Mouse (Mus musculus) inflammation-experienced regulatory T-cells, adult 6 months (primary cell): ENCODE results near the gene Ap5m1. TPM values are rescaled to one million over a fixed set of nuclear protein-coding genes. Genes with fewer than 3 reads are reported as not detected.
"Not testable (repeated sequence)": the region's sequence is repeated elsewhere in the genome, so short reads cannot be mapped to it uniquely, and the experiment has no call there.

Experiments used
- ATAC-seq: one replicate; pipeline ENCODE4 v1.8.0; 2017
- polyA plus RNA-seq, 3 experiments: library from polyadenylated mRNA; unstranded; fragments of 100-300 nt; shearing (Covaris generic); gene quantifications; one replicate each; pipeline ENCODE4 v1.2.1; 2017

The Ap5m1 gene
- 10 to 100 TPM; 56.2 to 61.5 (median 58.7) TPM for polyA plus RNA-seq

DNA sequence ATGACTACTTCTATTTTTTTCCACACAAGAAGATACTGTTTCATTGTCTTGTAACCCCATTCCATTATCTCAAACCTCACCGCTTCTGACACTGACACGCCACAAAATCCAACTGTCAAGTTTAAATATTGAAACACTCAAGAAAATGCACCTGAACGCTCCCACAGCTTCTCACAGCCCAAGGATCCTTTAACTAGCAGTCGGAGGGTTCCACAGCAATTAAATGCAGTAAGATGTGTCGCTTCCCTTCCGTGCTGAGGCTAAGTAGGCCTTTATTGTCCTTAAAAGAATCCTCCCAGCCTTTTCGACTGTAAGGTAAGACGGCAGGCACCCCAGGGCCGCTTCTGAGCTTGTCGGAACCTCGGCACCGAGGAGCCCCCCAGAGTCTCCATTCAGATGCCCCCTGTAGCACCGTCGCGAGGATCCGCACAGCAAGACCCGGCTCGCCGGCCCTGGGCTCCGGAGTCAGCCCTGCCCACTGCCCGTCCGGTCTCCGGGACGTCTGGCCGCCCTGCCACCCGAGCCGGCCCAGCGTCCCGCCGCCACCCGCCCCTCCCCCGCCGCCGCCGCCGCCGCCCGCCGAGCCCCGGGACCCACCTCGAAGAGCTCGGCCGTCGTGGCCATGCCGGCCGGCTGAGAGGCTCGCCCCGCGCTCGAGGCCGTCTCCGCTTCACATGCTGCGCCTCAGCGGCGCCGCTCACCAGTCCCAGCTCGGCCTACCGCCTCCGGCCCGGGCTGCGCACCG, at the start of gene Ap5m1:
Gene Ap5m1 (plus strand): TSS at position 569 of the 745 bp plus-strand sequence.
- peak; percentile 24 for ATAC-seq

DNA sequence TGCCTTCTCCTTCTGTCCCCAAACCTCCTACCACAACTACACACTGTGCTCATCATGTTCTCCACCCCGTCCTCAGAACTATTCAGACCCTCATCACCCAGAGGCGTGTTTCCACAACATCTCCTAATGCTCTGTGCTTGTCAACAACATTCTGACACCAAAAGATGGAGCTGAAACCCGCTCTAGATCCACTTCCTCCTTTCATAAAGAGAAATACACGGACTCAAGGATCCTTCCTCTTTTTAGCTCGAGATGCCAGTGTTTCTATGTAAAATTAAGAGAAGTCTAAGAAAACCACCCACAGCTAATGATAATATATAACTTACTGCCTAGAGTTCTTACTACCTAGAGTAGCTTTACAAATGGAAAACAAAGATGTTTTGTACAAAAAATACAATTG, 46.1 kb upstream of the Ap5m1 start:
- no peak for ATAC-seq

DNA sequence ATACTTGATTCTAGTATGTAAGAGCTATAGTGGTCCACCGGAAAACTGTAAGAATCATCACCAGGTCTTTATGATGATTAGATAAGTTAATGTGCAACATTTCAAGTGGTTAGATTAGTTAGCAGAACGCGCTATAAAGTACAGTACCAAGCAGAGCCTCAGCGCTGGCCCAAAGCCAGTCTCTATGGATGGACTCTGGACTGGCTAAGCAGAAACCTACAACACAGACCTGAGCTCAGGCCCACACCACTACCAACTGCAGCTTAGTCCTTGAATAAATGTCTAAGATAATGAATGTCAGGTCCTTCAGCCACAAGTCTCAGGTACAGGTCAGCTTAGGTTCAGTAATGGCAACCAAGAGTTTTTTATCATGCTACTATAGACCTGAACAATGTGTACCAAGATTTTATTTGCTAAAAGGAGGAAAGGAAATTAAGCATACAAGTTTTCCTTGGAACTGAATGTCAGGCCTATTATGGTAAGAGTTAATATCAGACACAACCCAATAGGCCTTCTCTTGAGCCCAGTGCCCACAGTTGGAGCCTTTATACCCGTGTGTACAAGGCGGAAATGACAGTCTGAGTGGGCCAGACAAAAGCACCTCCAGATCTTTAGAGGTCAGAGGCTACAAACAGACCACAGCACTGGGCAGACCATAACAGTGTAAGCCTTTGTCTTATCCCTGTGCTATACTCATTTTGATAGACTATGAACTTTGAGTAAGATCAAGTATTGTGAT, 38.7 kb upstream of the Ap5m1 start:
- ATAC-seq = no peak

DNA sequence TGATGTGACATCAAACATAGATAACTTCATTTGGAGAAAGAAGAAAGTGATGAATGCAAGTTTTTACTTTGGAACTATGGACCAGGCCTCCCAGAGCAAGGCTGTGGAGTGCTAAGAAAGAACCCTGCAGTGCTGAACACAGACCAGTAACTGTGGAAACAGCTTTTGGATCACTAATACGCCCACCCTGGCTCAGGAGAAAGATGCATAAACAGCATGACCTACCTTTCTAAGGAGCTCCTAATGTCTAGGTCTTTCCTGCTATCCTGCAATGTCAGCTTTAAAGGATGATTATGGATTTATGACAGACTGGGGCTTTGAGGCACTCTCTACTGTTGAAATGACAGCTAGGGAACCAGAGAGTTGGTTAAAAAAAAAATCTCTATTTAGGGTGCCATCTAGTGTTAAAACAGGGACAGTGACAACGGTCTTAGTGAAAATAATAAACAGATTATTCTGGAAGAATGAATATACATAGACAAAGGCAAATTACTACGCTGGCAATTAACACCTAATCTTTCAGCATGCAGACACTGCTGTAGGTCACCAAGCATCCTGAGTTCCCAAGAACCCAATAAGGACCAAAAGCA, 38.0 kb upstream of the Ap5m1 start:
- ATAC-seq = no peak

DNA sequence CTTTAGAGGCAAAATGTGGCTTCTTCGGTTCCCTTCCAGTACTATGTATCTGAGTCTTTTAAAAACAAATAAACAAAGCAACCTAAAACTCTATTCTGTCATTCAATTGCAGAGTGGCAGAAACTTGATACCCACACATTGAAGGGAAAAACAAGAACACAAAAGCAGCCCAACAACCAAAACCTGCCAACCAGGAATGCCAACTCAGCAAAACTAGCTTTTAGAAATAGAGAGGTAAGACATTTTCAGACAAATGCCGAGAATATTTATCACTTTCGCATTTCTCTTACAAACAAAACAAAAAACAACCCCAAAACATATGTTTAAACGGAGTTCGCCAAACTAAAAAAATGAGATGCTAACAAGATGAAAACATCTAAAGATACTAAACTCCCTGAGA, 36.9 kb upstream of the Ap5m1 start:
- ATAC-seq = no peak

DNA sequence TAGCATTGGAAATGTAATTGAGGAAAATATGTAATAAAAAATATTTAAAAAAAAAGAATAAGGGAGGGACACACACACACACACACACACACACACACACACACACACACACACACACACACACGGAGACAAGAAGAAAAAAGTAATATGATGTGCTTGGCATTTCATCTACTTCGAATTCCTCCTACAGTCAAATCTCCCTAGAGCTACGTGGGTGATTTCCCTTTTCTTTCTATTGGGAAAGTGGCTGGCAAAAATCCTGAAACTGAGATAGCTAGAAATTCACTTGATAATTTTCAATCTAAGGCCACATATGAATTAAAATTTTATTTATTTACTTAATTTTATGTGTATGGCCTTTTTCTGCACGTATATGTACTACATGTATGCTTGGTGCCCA, 20.3 kb upstream of the Ap5m1 start:
- ATAC-seq = no peak

DNA sequence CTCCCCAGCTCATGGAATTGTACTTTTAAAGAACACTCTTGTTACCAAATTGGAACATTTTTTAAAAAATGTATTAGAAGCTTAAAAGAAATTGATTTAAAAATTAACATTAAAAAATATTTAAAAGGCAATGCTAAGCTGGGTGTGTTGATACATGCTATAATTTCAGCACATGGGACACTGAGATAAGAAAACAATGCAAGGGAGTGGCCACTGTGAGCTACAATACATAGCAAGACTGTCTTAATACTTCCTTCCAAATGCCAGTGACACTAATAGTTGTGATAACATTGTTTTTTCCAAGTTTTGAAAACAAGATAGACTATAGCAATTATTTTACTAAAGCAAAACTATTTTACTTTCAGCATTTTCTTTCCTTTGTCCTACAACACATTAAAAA, 16.4 kb upstream of the Ap5m1 start:
- no peak for ATAC-seq

DNA sequence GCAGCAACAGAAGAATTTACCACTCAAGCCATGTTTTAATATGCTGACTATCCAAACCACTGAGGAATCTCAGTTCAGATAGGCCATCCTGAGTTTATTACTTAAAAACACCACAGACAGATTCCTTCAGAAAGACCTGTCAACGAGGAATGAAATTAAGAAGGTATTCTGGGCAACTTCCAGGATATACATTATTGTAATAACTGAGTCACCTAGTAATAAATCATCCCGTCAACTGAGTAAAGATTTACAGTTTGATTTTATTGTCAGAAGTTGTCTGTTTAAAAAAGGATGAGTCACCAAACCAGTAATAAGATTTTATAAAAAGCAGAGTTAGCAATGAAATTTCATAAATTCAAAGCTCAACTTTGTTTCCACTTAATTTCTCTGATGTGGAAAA, 2.1 kb upstream of the Ap5m1 start:
- ATAC-seq = no peak

DNA sequence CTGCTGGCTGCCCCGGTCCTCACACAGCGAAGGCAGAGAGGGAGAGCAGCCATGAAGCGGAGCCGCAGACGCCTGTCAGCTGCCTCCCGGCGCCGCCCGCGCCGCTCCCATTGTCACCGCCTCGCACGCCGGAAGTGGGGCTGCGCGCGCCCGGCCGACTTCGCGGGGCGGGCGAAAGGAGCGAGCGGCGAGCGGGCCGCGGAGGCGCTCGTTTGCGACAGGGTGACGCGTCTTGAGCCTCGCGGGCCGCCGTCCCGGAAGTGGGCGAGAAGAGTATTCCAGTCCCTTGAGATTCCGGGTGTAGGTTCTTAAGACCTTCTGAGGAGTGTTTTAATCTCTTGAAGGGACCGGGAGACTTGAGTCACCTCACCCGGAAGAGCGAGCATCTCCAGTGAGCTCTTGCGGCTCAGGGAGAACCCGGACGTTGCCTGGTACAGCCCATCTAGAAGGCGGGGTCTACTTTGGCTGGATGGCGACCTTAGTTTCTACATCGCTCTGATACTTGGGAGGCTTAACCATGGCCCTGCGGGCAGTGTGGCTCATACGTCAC, 452 bp downstream of the Ap5m1 start, which contains the start of gene Exoc5:
Gene Exoc5 (minus strand): TSS at position 380 of the 550 bp plus-strand sequence.
- peak; percentile 87 for ATAC-seq

DNA sequence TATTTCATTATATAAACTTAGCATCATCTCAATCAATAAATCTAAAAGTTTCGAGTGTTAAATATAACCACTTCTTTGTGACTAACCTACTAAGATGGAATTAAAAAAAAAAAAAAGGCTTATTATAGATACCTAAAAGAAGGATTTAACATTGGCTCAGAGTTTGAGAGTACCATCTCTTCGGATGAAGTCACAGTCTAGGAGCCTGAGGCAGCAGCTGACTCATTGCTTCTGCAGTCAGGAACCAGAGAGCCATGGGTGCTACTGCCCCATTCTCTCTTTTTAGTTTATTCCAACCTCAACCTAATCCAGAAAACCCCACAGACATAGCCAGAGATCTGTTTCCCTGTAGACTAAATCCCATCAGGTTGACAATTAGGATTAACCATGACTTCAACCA, 6.9 kb downstream of the Ap5m1 start:
- ATAC-seq = no peak

DNA sequence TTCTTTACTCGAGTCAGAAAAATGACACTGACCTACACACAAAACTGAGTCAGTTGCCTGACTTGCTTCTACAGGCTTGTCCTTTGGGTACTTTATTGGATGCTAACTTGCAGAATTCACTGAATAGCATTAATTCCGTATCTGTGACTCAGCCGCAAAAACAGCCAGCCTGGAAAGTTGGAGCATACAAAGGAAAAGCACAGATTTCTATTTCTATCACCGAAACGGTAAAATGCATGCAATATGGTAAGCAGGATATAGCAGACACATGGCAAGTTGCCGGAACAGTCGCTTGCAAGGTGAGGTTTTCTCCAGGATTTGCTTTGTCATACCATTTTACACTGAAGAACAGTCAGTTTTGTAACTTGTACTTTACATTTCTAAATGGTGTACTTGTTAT, 8.0 kb downstream of the Ap5m1 start:
- no peak for ATAC-seq

DNA sequence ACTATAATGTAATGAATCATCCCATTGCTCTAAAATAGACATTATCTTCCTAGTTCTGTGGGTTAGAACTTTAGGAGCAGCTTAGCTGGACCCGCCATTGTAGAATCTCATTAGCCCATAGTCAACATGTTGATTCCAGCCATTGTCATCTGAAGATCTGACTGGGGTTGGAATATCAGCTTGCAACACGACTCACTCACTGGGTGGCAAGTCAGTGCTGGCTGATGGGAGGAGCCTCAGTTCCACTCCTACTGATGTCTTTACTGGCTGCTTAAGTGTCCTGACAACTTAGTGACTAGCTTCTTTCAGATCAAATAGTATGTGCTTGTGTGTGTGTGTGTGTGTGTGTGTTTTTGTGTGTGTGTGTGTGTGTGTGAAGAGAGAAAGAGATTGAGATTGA, 8.5 kb downstream of the Ap5m1 start:
- no peak for ATAC-seq

DNA sequence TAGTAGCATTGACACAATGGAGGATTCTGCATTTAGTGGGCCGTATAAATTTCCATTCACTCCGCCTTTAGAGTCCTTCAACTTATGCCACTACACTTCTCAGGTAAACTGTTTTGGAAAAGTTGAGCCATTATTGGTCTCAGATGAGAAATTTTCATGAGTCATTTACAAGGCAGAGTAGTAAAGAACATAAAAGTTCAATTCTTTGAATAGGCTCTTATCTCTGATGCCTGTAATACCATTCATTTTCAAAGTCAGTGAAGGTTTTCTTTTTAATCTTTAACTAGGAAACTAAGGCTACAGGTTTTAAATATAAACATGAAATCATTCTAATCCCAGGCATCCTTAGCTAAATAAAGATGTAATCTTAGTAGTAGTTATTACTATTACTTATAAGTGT, 12.9 kb downstream of the Ap5m1 start:
- ATAC-seq = no peak

DNA sequence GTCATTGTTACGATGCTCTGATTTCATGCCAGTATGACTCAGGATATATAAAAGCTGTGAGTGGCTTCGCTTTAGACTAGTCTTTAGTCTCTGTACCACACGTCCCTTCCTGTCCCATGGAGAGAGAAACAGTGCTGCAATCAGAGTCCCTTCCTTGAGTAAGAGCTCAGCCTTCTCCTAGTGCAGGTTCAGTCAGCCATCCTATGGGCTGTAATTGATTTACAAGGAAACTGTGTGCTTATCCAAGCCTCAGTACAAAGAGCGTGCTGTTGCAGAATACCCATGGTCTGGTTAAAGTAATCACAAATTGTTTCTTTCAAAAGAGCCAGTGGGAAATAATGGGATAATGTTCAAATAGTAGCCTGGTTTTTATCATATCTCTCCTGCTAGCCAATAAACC, 20.6 kb downstream of the Ap5m1 start:
- no peak for ATAC-seq

DNA sequence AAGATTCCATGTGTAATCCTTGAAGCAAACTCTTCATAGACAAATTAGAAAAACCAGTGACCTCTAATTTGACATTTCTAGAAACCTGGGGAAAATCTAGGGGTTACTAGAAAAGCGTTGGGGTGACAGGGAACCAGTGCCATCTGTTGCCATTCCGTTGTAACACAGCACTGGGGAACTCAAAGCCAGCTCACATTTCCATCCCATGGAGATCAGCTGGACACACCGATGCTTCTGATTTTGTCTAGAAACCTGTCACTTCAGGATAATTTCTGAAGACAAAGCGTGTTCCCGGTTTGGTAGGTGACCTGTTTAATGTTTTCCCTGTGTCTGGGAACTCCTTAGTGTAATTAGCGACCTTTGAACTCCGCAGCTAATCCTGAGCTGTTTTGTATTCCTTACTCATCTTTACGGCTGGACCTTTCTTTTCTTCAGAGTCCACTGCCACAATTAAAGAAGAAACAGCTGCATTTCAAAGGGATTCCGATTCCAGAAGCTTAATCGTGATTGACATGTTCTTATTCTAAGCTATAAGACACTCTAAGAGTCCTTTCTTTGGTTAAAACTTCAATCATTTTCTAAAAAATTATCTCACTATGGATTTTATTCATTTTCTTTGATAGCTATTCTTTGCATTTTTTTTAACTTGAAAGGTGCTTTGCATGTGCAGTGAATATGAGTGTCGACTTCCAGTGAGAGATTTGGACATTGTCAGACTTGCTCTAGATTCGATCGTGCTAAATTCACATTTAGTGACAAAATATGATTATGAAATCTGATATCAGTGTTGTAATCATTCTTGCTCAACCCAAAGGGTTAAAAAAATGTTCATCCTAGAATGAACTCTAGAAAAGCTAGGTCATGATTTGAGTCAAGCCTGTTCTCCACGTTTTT, 22.5 kb downstream of the Ap5m1 start:
- ATAC-seq = no peak

DNA sequence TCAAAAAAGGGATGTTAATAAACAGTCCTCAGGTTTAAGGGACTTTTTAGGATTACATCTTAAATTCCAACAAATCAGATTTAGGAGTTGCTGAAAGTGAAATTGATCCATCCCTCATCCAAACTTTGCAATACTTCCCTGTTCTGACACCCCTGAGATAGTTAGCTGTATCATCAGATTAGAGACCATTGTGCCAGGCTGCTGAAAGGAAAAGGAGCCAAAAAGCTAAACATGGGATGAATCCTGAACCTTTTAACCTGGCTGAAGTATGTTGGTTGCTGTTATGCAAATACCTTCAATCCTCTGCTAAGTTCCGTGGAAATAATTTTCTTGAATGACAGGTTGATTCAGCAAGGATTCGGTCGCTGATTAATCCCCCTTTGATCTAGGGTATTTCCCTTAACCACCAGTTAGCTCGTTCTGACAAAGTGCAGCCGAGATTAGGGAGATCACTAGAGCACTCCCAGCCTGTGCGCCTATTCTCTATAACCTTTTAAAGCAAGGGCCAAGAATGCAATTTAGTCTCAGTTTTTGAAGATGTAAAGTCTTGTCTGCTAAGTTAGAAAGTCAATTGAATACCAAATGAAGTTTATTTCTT, 23.7 kb downstream of the Ap5m1 start:
- peak; percentile 97 for ATAC-seq

DNA sequence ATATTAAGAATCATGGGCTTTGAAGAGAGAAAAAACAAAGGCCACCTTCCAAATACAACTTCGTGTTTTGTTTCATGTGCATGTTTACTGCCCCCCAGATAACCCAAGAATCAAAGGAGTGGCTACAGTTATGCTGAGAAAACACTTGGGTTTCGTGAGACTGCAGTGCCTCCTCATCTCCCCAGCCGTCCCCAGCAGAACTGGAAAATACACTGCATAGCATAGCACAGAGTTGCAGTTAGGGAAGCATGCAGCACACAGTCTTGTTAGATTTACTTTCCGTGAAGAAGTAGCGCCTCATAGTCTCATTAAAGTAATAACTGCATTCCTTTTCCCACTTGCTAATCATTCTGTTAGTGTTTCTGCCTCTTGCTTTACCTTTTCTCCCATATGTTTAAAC, 24.2 kb downstream of the Ap5m1 start:
- no peak for ATAC-seq

DNA sequence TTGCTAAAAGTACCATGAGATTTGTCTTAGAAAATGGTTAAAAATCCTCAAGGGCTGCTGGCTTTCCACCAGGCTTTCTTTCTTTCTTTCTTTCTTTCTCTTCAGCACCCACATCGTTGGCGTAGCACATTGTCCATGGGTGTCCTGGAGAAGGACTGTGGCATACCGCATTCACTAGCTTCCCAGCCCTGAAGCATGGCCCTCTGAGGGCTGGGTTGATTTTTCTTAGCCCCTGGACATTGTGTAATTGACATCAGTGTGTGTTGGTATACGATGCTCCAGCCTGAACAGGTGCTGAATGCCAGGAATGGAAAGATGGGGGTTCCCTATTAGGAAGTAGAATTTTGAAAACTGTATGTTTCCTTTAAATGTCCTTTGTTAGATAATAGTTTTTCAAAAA, 25.4 kb downstream of the Ap5m1 start:
- ATAC-seq = no peak

DNA sequence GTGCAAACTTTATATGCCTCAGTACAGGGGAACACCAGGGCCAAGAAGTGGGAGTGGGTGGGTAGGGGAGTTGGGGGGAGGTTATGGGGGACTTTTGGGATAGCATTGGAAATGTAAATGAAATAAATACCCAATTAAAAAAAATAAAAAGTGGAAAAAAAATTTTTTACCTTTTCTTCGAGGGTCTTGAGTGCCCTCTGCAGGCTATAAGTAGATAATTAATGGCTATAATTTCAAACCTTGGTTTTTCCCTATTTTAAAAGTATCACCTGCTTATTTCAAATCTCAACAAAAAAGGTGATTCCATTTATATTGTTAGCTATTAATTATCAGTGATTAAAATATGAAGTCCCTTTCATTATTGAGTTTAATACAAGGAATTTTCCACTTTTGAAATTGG, 25.9 kb downstream of the Ap5m1 start:
- not testable (repeated sequence) for ATAC-seq

DNA sequence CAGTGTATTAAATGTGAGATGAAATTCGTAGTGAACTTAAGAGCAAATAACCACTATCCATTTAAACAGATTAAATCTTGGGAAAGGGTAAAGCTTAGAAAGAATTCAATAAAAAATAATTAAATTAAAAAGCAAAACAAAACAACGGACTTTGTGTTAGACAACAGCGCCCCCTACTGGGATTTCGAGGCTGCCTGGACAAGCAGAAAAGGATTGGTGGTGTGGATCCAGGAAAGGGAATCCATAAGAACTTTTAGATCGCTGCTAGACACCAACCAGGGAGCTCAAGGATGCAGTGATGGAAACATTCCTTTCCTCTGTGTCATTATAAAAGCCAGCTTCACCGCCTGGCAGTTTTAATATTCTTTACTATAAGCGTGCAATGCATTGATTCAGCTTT, 52.5 kb downstream of the Ap5m1 start:
- ATAC-seq = no peak

DNA sequence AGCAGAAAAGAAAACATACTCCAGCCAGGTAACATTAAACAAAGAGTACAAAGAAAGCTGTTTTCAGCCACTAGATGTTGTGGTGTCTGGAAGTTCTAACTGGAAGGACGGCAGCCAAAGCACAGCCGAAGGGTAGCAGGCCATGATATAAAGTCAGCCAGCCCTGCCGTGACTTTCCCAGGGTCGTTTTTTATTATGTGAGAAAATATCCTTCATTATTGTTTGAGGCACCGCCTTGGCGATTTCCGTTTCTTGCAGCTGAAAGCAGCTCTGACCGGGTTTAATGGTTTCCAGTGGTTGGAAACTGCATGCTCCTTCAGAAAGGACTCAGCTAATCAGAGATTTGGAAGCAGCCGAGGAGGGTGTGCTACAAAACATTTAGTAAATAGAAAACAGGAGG, 55.8 kb downstream of the Ap5m1 start:
- no peak for ATAC-seq

DNA sequence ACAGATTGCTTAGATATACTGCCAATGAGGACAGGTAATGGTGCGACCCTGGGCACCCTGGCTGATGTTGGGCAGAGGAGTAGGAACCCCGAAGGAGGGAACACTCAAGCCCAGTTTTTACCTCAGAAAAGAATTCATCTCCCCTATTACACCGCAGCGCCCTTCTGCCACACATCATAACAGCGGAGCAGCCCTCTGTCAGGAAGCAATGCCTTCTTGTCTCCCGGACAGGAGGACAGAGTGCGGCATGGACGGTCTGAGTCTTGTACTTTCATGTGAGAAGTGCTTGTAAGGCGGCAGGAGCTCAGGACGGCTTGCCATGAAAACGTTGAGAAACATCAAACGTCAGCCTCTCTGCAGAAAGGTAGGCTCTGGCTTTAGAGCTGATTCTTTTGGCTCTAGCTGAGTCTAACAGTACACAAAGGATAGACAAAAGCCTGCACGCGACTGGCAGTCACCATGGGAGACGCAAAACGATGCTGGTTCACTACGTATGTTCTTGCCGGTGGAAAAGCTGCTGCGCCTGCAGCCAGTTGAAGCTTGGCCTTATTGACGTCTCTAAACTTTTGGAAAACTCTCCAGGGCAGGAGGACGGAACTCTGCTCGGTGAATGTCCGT, 61.4 kb downstream of the Ap5m1 start:
- no peak for ATAC-seq
